Mouse (Mus musculus): Measurements from ENCODE around the gene Rims3. TPM values are rescaled to one million over a fixed set of nuclear protein-coding genes. Genes with fewer than 3 reads are reported as not detected.

Rims3 gene
- polyA plus RNA-seq, 1 experiment from 2014 or later: 0.43 TPM

GRCm38 (mm10) chr4:120875961-120876360 lies 21.3 kb downstream of the Rims3 start:
- Histone ChIP-seq H3K9ac (ENCODE audit: low read length) (no peak overlapping the region), H3K36me3 (ENCODE audit: control insufficient read depth, insufficient read depth, low read length) (no peaks in the 10 kb centered on the region), H3K4me1 (ENCODE audit: control insufficient read depth in 2 of 2, insufficient read depth in 2 of 2, low read length in 2 of 2) (no peaks in the 10 kb centered on the region), H3K27ac (replicated peaks in 1 of 2; ENCODE audit: control insufficient read depth in 1 of 2, insufficient read depth in 1 of 2, low read depth in 2 of 2, low read length in 2 of 2) (no peak overlapping the region), H3K4me2 (ENCODE audit: low read length) (no peak overlapping the region), H3K9me3 (ENCODE audit: control insufficient read depth, low read length) (no peaks in the 10 kb centered on the region), H3K4me3 (ENCODE audit: control insufficient read depth in 1 of 2, insufficient read depth in 1 of 2, low read depth in 1 of 2, low read length in 2 of 2) (no peak overlapping the region), H3K27me3 (ENCODE audit: control insufficient read depth, insufficient read depth, low read length) (0 out of 2 replicates have a peak, but pooled peaks cover 5% of the 10 kb centered on the region)
- whole genome bisulfite sequencing: 65% methylated on average over 3 of the region's 3 CpGs
- no peak for ATAC-seq (ENCODE audit: insufficient number of reproducible peaks, insufficient read depth, low FRiP score, low read depth)

GRCm38 (mm10) chr4:120878728-120879127 lies 24.1 kb downstream of the Rims3 start:
- Histone ChIP-seq H3K27ac (replicated peaks in 1 of 2; ENCODE audit: control insufficient read depth in 1 of 2, insufficient read depth in 1 of 2, low read depth in 2 of 2, low read length in 2 of 2) (no peak overlapping the region), H3K9me3 (ENCODE audit: control insufficient read depth, low read length) (no peaks in the 10 kb centered on the region), H3K27me3 (ENCODE audit: control insufficient read depth, insufficient read depth, low read length) (no peaks in the 10 kb centered on the region), H3K4me2 (ENCODE audit: low read length) (no peak overlapping the region), H3K36me3 (ENCODE audit: control insufficient read depth, insufficient read depth, low read length) (no peaks in the 10 kb centered on the region), H3K9ac (ENCODE audit: low read length) (no peak overlapping the region), H3K4me3 (ENCODE audit: control insufficient read depth in 1 of 2, insufficient read depth in 1 of 2, low read depth in 1 of 2, low read length in 2 of 2) (no peak overlapping the region), H3K4me1 (ENCODE audit: control insufficient read depth in 2 of 2, insufficient read depth in 2 of 2, low read length in 2 of 2) (no peaks in the 10 kb centered on the region)
- WGBS: 58% methylated on average over 3 of the region's 3 CpGs
- no peak for ATAC-seq (ENCODE audit: insufficient number of reproducible peaks, insufficient read depth, low FRiP score, low read depth)

- H3K9me3 ChIP-seq (ENCODE audit: control insufficient read depth, low read length): no peaks in the 10 kb centered on the region
- H3K4me1 ChIP-seq (ENCODE audit: control insufficient read depth in 2 of 2, insufficient read depth in 2 of 2, low read length in 2 of 2): no peaks in the 10 kb centered on the region
- H3K9ac ChIP-seq (ENCODE audit: low read length): no peak overlapping the region
- no peaks in the 10 kb centered on the region for H3K27me3 ChIP-seq (ENCODE audit: control insufficient read depth, insufficient read depth, low read length)
- no peak for ATAC-seq (ENCODE audit: insufficient number of reproducible peaks, insufficient read depth, low FRiP score, low read depth)
- H3K27ac ChIP-seq (replicated peaks in 1 of 2; ENCODE audit: control insufficient read depth in 1 of 2, insufficient read depth in 1 of 2, low read depth in 2 of 2, low read length in 2 of 2): no peak overlapping the region
- WGBS: 28% methylated on average over 4 of the region's 4 CpGs
- no peaks in the 10 kb centered on the region for H3K36me3 ChIP-seq (ENCODE audit: control insufficient read depth, insufficient read depth, low read length)
- H3K4me3 ChIP-seq (ENCODE audit: control insufficient read depth in 1 of 2, insufficient read depth in 1 of 2, low read depth in 1 of 2, low read length in 2 of 2): no peak overlapping the region
- no peak overlapping the region for H3K4me2 ChIP-seq (ENCODE audit: low read length)
Observed at GRCm38 (mm10) chr4:120879386-120879785, 24.8 kb downstream of the Rims3 start.

- H3K4me1 ChIP-seq (ENCODE audit: control insufficient read depth in 2 of 2, insufficient read depth in 2 of 2, low read length in 2 of 2): peaks cover 8 to 10% of the 10 kb centered on the region in 2 experiments
- no peaks in the 10 kb centered on the region for H3K9me3 ChIP-seq (ENCODE audit: control insufficient read depth, low read length)
- no peaks in the 10 kb centered on the region for H3K27me3 ChIP-seq (ENCODE audit: control insufficient read depth, insufficient read depth, low read length)
- no peak overlapping the region for H3K4me3 ChIP-seq (ENCODE audit: control insufficient read depth in 1 of 2, insufficient read depth in 1 of 2, low read depth in 1 of 2, low read length in 2 of 2)
- WGBS: 38% methylated on average over 6 of the region's 6 CpGs
- no peak overlapping the region for H3K9ac ChIP-seq (ENCODE audit: low read length)
- no peaks in the 10 kb centered on the region for H3K36me3 ChIP-seq (ENCODE audit: control insufficient read depth, insufficient read depth, low read length)
- H3K4me2 ChIP-seq (ENCODE audit: low read length): no peak overlapping the region
- no peak overlapping the region for H3K27ac ChIP-seq (replicated peaks in 1 of 2; ENCODE audit: control insufficient read depth in 1 of 2, insufficient read depth in 1 of 2, low read depth in 2 of 2, low read length in 2 of 2)
- ATAC-seq (ENCODE audit: insufficient number of reproducible peaks, insufficient read depth, low FRiP score, low read depth): no peak; the same call in 1 of the 2 replicates
Observed at GRCm38 (mm10) chr4:120880731-120881432, 26.3 kb downstream of the Rims3 start.

- H3K4me1 ChIP-seq (ENCODE audit: control insufficient read depth in 2 of 2, insufficient read depth in 2 of 2, low read length in 2 of 2): peaks cover 11 to 19% of the 10 kb centered on the region in 2 experiments
- H3K36me3 ChIP-seq (ENCODE audit: control insufficient read depth, insufficient read depth, low read length): no peaks in the 10 kb centered on the region
- H3K27me3 ChIP-seq (ENCODE audit: control insufficient read depth, insufficient read depth, low read length): no peaks in the 10 kb centered on the region
- no peaks in the 10 kb centered on the region for H3K9me3 ChIP-seq (ENCODE audit: control insufficient read depth, low read length)
- no peak overlapping the region for H3K9ac ChIP-seq (ENCODE audit: low read length)
- no peak overlapping the region for H3K4me3 ChIP-seq (ENCODE audit: control insufficient read depth in 1 of 2, insufficient read depth in 1 of 2, low read depth in 1 of 2, low read length in 2 of 2)
- H3K27ac ChIP-seq (replicated peaks in 1 of 2; ENCODE audit: control insufficient read depth in 1 of 2, insufficient read depth in 1 of 2, low read depth in 2 of 2, low read length in 2 of 2): no peak overlapping the region
- ATAC-seq (ENCODE audit: insufficient number of reproducible peaks, insufficient read depth, low FRiP score, low read depth): no peak
- WGBS: 54% methylated on average over 5 of the region's 5 CpGs
- no peak overlapping the region for H3K4me2 ChIP-seq (ENCODE audit: low read length)
Observed at GRCm38 (mm10) chr4:120882002-120882625, 27.5 kb downstream of the Rims3 start.

GRCm38 (mm10) chr4:120885208-120886120 lies 30.8 kb downstream of the Rims3 start:
- Histone ChIP-seq H3K4me1 (ENCODE audit: control insufficient read depth in 2 of 2, insufficient read depth in 2 of 2, low read length in 2 of 2) (peaks cover 11 to 19% of the 10 kb centered on the region in 2 experiments), H3K27me3 (ENCODE audit: control insufficient read depth, insufficient read depth, low read length) (no peaks in the 10 kb centered on the region), H3K4me3 (ENCODE audit: control insufficient read depth in 1 of 2, insufficient read depth in 1 of 2, low read depth in 1 of 2, low read length in 2 of 2) (peak overlapping the region in 1 of 2 experiments; percentile 10; a peak in 1 of 4 replicates), H3K36me3 (ENCODE audit: control insufficient read depth, insufficient read depth, low read length) (no peaks in the 10 kb centered on the region), H3K4me2 (ENCODE audit: low read length) (peak overlapping the region; percentile 51), H3K27ac (replicated peaks in 1 of 2; ENCODE audit: control insufficient read depth in 1 of 2, insufficient read depth in 1 of 2, low read depth in 2 of 2, low read length in 2 of 2) (no peak overlapping the region), H3K9ac (ENCODE audit: low read length) (no peak overlapping the region), H3K9me3 (ENCODE audit: control insufficient read depth, low read length) (no peaks in the 10 kb centered on the region)
- no peak for ATAC-seq (ENCODE audit: insufficient number of reproducible peaks, insufficient read depth, low FRiP score, low read depth)
- 11% methylated on average over 13 of the region's 13 CpGs for WGBS

- no peak overlapping the region for H3K9ac ChIP-seq (ENCODE audit: low read length)
- no peak overlapping the region for H3K4me3 ChIP-seq (ENCODE audit: control insufficient read depth in 1 of 2, insufficient read depth in 1 of 2, low read depth in 1 of 2, low read length in 2 of 2)
- H3K9me3 ChIP-seq (ENCODE audit: control insufficient read depth, low read length): no peaks in the 10 kb centered on the region
- 9% methylated on average over 4 of the region's 4 CpGs for WGBS
- H3K36me3 ChIP-seq (ENCODE audit: control insufficient read depth, insufficient read depth, low read length): no peaks in the 10 kb centered on the region
- ATAC-seq (ENCODE audit: insufficient number of reproducible peaks, insufficient read depth, low FRiP score, low read depth): no peak
- peaks cover 11 to 19% of the 10 kb centered on the region in 2 experiments for H3K4me1 ChIP-seq (ENCODE audit: control insufficient read depth in 2 of 2, insufficient read depth in 2 of 2, low read length in 2 of 2)
- H3K4me2 ChIP-seq (ENCODE audit: low read length): peak overlapping the region; percentile 51
- no peak overlapping the region for H3K27ac ChIP-seq (replicated peaks in 1 of 2; ENCODE audit: control insufficient read depth in 1 of 2, insufficient read depth in 1 of 2, low read depth in 2 of 2, low read length in 2 of 2)
- no peaks in the 10 kb centered on the region for H3K27me3 ChIP-seq (ENCODE audit: control insufficient read depth, insufficient read depth, low read length)
Observed at GRCm38 (mm10) chr4:120886131-120886530, 31.5 kb downstream of the Rims3 start.
